Mouse (Mus musculus) adrenal gland, adult 2 months (tissue): ENCODE data around the gene Pitpnc1. TPM values are rescaled to one million over a fixed set of nuclear protein-coding genes. Genes with fewer than 3 reads are reported as not detected.
"Not testable (repeated sequence)": the region's sequence is repeated elsewhere in the genome, so short reads cannot be mapped to it uniquely, and the experiment has no call there.

Experiments used
- DNase-seq: peaks from one replicate; pipeline ENCODE4 v3.0.0; 2021
- long read RNA-seq: library from polyadenylated mRNA; stranded (forward); transcript quantifications from one replicate; pipeline ENCODE4 v2.0.0, GENCODE M21; 2021
- polyA plus RNA-seq: library from polyadenylated mRNA; depleted of rRNA; stranded (reverse); fragments of >200 nt; gene quantifications from 2 replicates; pipeline ENCODE4 v1.2.3, GENCODE M21; 2012; rRNA removed
- total RNA-seq, 2 experiments: library from RNA; stranded (reverse); gene quantifications; 2 replicates each; pipeline ENCODE4 v1.2.3; 2021

The Pitpnc1 gene
- 10 to 100 TPM; 11.1 to 17.5 TPM for total RNA-seq
- 1.8 and 2.8 TPM in 2 replicates for polyA plus RNA-seq
- long read RNA-seq, partial matches to known transcripts = 0 of 2 reads
- long read RNA-seq, other reads (novel, unspliced or antisense) = 2 of 2 reads

DNA sequence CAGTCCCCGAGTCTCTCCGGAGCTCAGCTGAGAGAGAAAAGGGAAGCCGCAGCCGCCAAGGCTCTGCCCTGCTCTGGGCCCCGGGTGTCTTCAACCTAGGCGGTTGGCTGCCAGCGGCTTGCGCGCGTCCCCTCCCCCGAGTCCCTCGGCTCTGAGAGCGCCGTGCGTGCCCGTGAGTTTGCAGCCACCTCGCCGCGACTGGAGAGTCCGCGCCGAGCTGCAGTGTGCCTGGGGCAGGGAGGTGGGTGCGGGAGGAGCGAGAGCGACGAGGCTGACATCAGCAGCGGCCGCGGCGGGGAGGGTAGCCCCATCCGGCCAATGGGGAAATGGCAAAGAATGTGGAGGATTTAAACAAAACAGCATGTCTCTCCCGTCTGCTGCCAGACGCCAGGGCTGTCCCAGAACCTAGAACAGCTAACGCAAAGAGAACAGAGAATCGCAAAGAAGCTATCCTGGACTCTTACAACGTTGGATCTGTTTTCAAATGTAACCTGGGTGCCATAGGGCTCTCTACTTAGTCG lies at the start of gene Pitpnc1:
TSS of gene Pitpnc1 (minus strand) at position 179 of the 521 bp plus-strand sequence.
- DNase-seq = peak; percentile 95

DNA sequence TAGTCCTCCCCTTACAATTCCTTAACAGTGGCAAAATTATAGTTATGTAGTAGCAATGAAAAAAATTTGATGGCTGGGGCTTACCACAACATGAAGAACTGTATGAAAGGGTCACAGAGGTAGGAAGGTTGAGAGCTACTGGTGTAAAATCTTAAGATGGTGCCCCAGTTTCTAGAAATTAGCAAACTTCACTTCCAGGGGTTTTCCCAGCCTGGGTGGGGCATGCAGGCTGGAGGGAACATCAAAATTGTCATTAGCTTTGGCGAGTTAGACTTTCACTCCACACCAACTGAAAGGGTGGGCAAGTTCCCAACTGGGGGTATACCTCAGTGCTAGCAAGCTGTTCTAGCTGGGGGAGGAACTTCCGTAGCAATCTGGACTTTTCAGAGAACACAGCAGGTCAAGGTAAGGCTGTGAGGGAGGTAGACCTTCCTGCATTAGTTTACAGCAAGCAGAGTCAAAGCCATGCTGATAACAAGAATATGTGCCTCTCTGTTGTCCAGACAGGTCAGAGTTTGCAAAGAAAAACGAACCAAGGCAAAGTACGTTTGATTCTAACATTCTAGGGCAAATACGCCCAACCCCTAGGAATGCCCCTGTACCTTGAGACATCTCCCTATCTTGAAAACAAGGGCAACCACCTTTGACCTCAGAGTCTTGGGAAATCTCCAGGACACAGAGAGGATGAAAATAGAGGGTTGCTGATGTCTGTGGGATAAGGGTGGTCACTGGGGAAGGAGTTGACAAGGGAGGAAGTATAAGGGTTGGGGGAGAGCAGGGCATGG lies 48.3 kb upstream of the Pitpnc1 start:
- DNase-seq = no peak

DNA sequence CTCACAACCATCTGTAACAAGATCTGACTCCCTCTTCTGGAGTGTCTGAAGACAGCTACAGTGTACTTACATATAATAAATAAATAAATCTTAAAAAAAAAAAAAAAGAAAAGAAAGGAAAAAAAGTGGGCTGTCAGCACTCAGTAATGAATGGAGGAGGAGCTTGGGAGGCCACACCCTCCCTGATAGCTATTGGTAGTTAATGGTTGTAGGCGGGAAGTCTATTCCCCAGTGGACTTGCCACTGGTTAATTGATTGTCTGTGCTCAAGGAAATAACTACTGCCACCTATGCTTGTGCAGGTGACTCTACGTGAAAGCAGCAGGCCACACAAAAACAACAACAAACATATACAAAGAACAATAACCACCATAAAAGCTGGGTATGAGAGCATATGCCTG lies 45.9 kb upstream of the Pitpnc1 start:
- no peak for DNase-seq

DNA sequence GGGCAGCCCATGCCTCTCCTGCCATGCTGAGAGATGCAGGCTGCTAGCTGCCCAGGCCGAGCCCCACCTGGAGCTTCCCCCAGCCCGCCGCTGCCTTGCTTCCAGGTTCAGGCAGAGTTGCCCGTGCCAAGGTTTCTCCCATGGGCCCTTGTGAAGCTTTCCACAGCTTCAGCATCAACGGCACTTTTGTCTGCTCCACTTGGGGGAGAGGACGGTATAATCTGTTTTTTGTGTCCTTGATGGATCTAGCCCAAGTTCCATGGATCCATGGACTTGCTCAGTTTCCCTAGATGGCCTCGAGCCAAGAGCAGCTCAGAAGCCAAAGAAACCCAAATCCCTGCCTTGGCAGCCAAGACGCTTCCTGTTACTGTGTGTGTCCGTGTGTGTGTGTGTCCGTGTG lies 42.5 kb upstream of the Pitpnc1 start:
- DNase-seq = no peak

DNA sequence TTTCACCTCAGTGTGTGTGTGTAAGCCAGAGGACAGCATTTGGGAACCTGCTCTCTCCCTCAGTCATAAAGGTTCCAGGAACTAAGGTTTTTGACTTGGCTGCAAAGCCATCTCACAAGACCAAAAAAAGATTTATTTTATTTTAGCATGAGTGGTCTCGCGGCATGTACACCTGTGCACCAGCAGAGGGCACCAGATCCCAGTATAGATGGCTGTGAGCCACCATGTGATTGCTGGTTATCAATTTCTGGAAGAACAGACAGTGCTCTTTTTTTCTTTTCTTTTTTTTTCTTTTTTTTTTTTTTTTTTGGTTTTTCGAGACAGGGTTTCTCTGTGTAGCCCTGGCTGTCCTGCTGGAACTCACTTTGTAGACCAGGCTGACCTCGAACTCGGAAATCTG lies 41.5 kb upstream of the Pitpnc1 start:
- DNase-seq = peak; percentile 44

DNA sequence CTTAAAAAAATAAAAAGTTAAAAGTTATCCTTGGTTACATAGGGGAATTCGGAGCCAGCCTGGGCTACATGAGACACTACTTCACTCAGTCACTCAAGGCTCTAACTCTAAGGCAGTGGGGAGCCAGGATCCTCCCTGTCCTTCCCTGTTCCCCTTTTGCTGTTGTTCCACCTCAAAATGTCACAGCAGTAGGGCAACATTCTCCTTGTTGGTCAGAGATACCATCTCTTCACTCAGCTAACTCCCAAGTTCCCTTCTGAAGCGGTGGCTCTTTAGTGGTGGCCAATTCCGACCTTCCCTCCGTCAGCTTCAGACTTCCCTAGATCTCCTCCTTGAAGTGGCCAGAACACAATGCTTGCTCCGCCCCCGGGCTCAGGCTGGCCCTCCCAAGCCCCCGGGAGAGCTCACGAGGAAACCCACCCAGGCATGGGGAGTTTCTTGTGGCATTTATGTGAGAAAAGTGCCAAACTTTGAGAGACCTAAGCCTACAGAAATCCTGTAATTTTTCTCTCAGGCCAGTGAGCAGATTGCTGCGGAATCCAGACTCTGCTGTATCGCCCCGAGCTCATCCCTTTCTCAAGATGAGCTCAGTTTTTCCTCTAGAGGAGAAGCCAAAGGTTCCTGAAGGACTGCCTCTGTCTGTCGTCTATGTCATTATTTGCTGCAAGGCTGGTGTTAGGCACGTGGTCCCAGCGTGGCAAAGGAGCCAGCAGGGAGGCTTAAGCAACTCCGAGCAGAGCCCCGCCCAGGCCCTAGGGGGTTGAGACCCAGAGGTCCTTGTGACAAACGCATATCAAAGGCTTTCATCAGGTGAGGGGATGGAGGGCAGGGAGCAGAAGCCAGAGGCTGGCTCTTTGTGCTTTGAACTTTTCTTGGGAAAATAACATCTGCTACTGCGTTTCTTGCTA lies 40.1 kb upstream of the Pitpnc1 start:
- DNase-seq = peak; percentile 68

DNA sequence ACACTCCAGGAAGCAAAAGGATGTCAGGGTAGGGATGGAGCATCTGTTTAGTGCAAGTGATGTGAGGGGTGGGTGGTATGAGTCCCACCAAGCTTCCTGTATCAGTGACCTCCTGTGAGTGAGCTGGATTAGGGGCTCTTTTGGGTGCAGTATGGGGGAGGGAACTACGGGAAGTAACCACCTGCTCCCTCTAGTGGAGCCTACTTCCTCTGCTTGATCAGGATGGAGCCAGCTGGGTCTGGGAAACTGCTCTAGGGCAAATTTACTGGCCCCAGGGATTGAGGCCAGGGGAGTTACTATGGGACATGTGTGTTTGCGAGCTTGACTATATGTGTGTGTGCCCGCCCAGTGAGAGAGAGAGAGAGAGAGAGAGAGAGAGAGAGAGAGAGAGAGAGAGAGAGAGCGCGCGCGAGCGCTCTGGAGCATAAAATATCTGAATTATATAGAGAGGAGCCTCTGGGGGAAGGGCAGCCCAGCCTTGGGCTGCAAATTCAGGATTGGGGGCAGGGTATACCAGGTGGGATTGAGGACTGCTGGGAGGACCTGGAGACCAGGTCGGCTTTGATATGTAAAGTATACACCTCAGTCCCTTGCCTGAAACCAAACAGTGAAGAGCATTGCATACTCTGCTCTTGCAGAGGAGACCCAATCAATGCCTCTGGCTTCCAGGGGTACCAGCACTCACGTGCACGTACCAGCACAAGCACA lies 39.3 kb upstream of the Pitpnc1 start:
- DNase-seq = no peak

DNA sequence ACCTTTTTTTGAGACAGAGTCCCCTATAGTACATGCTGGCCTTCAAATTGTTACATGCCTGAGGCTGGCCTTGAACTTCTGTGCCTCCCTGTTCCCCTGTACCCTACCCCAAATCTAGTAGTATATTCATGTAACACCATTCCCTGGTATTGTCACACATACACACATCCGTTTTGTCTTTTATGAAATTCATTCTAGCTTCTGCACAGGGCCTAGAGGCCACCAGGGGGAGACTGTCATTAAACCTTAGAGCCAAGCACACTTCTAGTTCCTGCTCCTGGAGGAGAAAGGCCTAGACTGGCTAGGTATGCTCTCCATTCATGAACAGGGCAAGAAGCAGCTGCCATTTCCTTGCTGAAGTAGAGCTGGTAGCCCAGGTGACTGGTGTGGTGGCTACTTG lies 35.8 kb upstream of the Pitpnc1 start:
- DNase-seq = no peak

DNA sequence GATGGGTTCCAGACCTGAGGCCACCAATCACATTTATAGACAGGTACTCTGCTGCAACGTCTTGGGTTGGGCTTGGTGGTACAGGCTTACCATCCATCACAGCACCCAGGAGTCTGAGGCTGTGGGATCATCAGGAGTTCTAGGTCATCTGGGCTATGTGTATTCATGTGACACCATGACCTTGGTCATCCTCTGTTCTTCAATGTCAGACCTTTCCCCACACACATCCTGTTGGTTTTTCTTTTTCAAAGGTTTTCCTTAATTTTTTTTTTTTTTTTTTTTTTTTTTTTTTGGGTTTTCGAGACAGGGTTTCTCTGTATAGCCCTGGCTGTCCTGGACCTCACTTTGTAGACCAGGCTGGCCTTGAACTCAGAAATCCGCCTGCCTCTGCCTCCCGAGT lies 33.9 kb upstream of the Pitpnc1 start:
- DNase-seq = not testable (repeated sequence)

DNA sequence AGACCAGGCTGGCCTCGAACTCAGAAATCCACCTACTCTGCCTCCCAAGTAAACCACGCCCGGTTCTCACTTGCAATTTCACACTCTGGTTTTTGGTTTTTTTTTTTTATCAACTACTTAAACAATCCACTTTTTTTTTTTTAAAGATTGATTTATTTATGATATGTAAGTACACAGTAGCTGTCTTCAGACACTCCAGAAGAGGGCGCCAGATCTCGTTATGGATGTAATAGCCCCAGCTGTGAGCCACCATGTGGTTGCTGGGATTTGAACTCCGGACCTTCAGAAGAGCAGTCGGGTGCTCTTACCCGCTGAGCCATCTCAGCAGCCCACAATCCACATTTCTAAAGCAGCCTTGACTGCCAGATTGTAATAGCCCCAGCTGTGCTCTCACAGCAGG lies 32.3 kb upstream of the Pitpnc1 start:
- DNase-seq = no peak

DNA sequence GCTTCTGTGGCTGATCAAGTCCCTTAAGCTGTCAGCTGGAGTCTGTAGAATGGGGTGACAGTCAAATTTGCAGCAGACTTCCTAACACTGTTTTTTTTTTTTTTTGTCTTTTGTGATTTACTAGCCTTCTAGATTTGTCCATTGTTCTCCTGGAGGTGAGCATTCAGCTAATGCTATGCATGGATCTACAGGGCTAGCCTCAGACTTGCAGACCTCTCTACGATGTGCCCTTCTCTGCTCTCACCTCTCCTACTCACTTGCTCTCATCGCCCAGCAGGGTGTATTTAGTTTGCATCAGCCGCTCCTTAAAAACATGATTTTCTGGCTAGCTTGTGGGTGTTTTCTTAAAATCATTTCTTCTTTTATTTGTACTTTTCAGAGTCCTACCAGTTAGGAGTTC lies 13.8 kb upstream of the Pitpnc1 start:
- no peak for DNase-seq

DNA sequence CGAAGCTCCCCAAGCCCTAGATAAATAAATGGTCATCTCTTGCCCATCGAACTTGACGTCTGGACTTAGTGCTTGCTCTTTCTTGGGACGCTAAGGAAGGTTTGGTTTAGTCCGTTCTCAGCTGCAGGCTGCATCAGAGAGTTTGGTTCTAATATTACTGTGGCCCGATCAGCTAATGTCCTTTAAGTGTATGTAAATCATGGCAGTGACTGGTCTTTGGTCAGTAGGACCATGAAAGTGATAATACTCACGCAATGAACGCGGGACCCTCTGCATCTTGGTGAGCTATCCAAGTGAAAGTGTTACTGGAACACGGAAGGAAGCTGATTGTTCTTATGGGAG lies 9.3 kb upstream of the Pitpnc1 start:
- DNase-seq = no peak

DNA sequence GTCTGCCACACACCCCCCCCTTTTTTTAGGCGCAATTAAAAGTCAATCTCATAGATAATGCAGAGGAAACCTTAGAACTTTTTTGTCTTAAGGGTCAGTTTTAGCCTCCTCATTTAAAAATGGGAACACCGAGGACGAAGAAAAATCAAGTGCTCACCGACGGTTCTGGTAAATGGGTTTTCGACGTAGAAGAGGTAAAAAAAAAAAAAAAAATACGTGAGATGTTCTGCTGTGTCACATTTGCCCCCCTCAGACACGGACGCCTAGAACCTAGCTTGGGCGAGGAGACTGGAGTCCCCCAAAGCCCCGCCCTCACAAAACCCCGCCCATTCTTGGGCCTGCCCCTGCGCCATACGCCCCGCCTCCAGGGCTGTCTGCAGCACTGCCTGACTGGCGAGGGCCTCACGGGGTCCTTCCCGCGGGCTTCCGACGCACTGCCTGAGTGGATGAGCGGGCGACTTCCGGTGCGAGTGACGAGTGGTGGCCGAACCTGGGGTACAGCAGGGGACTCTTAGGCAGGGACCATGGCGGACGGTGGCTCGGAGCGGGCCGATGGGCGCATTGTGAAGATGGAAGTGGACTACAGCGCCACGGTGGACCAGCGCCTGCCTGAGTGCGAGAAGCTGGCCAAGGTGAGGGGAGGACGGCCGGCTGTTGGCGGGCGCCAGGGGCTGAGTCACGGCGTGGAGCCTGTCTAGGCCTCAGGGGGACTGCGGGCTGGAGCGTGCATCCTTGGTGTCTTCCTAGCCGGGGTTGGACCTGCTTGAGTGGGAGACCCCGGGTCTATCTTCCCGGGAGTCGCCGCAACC lies 8.8 kb upstream of the Pitpnc1 start, which contains the start of gene Psmd12:
TSS of gene Psmd12 (plus strand) at position 432 of the 809 bp plus-strand sequence.
- DNase-seq = peak; percentile 97

DNA sequence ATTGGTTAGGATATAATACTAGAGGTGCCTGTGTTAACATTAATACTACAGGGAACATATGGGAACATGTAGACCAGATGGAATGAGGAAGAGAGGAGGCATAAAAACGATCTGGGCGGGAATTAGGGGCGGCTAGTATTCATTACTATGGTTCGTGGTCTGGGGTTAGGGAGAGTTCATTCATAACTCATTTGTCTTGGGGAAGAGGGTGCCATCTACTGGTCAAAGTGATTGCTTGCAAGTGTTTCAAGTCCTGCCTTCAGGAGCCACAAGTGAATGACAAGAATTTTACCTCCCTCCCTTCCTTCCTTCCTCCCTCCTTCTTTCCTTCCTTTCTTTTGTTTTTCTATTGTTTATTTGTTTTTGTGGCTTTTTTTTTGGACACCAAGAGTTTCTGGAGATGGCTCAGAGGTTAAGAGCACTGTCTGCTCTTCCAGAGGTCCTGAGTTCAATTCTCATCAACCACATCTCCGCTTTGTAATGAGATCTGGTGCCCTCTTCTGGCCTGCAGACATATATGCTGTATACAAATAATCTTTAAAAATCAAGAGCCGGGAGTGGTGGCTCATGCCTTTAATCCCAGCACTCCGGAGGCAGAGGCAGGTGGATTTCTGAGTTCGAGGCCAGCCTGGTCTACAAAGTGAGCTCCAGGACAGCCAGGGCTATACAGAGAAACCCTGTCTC lies 2.8 kb upstream of the Pitpnc1 start:
- DNase-seq = peak; percentile 51

DNA sequence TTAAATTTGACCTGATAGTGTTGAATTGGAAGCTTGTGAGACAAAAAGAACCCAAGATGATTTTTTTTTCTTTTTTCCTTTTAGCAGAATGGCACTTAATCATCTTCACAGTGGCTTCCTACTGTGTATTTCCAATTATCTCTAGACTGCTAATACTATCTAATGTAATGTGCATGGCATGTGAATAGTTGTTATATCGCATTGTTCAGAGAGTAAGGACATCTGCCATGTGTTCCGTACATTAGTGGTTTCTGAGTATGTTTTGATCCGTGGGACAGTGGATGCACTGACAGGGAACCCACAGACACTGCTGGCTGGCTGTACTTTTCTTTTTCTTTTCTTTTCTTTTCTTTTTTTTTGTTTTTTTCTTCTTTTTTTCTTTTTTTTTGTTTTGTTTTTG lies 1.8 kb upstream of the Pitpnc1 start:
- no peak for DNase-seq

DNA sequence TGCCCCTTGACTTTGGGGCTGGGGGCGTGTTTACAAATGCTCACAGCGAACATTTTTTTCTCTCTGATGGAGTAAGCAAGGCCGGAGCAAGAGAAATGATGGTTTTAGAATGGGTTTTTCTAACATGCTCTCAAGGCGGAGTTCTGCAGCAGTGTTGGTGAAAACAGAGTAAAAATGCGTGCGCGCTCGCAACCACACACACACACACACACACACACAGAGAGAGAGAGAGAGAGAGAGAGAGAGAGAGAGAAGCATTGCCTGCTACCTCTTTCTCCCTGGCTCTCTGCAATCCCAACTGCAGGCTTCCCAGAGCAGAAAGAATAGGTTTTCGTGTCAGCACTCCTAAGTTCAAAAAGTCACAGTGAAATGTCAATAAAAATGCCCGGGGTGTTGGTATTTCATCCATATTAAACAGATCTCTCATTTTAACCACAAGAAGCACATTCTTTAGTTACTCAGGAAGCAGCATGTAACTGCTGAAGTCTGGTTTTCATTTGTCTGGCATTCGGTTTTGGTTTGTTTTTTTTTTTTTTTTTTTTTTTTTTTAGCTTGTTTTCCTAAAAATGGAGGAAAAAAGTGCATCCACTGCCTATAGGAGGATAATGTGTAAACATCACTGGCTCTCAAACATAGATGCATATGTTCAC lies 697 bp upstream of the Pitpnc1 start:
- no peak for DNase-seq

DNA sequence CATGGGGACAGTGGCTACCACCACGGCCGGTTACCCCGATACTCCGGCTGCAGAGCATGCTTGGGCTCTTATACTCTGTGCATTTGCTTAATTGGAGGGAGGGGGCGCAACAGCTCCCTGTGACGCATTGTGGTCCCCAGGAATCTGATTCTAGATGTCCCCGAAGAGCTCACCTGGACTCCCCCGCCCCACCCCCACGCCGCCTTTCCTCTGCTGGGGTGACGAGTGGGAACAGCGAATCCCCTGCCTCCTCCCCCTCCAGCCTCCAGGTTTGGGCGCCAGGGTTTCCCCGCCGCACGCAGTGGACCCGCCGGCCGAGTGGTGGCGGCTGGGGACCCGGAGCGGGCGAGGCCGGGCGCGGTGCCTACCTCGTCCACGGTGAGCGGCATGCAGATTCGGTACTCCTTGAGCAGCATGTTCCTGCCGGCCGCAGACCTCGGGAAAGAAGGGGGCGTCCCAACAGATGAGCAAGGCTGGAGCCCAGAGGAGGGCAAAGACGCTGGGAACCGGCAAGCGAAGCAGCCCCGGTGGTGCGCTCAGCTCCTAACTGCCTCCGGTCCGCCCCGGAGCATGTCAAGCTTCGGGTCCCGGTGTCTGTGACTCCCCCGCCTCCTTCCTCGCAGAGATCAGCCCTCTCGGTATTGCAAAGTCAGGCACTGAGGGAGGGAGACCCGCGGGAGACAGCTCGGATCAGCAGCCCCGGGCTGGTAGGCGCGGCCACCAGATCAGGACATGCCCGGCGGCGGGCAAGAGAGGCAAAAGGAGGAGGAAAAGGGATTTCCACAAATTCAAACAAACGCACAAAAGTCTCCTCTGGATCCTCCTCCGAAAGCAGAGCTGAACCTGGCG lies 752 bp downstream of the Pitpnc1 start:
- peak; percentile 81 for DNase-seq

DNA sequence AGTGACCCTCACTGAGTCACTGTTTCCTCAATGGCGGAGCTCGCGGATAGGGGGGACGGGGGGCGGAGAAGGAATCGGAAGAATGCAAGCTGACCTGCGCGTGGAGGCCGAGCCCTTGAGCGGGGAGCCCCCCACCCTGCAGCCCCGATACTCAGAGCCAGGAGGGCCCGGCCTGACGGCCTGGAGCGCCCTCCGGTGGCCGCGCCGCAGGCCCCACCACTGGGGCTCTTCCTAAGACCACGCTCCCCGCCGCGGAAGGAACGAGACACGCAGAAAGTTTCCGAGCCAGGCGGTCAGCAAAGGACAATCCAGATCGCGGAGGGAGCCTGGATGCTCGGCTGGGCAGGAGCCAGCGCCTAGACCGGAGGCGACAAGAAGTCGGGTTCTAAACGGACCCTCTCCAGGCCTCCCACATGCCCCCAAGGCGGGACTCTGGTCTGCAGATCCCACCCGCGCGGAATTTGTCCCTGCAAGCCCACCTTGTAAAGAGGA lies 1.4 kb downstream of the Pitpnc1 start:
- DNase-seq = peak; percentile 85
